Mouse (Mus musculus): ENCODE data around the gene Rassf6.

- no peak for TF ChIP-seq CTCF (conservative IDR thresholded peaks at IDR 0.05; ENCODE audit: low read length)
- TF ChIP-seq POU5F1 (IDR thresholded peaks at IDR 0.05; ENCODE audit: borderline replicate concordance, low read length) = no peak
- no peak for TF ChIP-seq NANOG (IDR thresholded peaks at IDR 0.05; ENCODE audit: borderline replicate concordance, low read length)
Observed at GRCm38 (mm10) chr5:90603407-90603923, 37.0 kb downstream of the Rassf6 start.

Measured in E14TG2a.4 (cell line).